Mouse (Mus musculus) embryonic stem cell, embryonic (primary cell): ENCODE results near the gene H2afv.

Experiments
- CTCF ChIA-PET, 4 experiments: fragments of 300-600 bp in 2 of 4; fragments of 350-600 bp in 2 of 4; sonication (Branson Sonifier 250); formaldehyde crosslinking; loops; one replicate each; lab custom pipeline; 2022; ENCODE audit warnings: inconsistent platforms in 2 of 4; lab: Charles Lee
- POLR2A ChIA-PET, 4 experiments: fragments of 300-600 bp in 2 of 4; fragments of 350-600 bp in 2 of 4; sonication (Branson Sonifier 250); formaldehyde crosslinking; loops; one replicate each; lab custom pipeline; 2022; ENCODE audit warnings: antibody characterized with exemption in 4 of 4, inconsistent platforms in 1 of 4; lab: Charles Lee

H2afv gene

GRCm38 (mm10) chr11:6414751-6415550 lies 29.3 kb downstream of the H2afv start, which contains the start of gene Ppia:
TSS of gene Ppia (plus strand) at chr11:6415443.
- POLR2A ChIA-PET = interaction anchor here in 3 of 4 experiments (0.5 to 11.3 kb wide), 60 partner anchors 8 to 231 kb away, joined by 3 to 237 read pairs (median 5); partner anchors contain the start of genes H2afv (in 2 of the 3), Tbrg4 (in 2 of the 3), Ccm2 (in 1 of the 3) and Ddx56 (in 1 of the 3)
- CTCF ChIA-PET = interaction anchor here (0.6 to 1.7 kb wide), 4 partner anchors 9 to 650 kb away, joined by 3 read pairs; no protein-coding TSS in a partner anchor

DNA sequence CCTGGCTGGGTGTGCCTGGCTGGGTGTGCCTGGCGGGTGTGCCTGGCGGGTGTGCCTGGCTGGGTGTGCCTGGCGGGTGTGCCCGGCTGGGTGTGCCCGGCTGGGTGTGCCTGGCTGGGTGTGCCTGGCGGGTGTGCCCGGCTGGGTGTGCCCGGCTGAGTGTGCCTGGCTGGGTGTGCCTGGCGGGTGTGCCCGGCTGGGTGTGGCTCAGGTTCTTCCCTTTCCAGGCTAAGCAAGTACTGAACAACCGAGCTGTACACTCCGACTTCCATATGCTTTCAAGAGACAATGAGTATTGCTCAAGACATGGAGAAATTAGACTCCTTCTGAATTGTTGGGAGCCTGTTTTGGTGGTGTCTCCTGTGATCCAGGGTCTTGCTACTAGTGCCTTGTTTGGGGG lies 31.0 kb downstream of the H2afv start:
- POLR2A ChIA-PET = interaction anchor here in 3 of 4 experiments (0.8 to 5.8 kb wide), 14 partner anchors 8 to 1724 kb away, joined by 3 to 89 read pairs (median 4); partner anchors contain the start of gene Tbrg4 (in 1 of the 3)
- CTCF ChIA-PET = interaction anchor here in 3 of 4 experiments (0.7 to 3.7 kb wide), 5 partner anchors 10 to 1252 kb away, joined by 3 to 24 read pairs (median 3); no protein-coding TSS in a partner anchor

DNA sequence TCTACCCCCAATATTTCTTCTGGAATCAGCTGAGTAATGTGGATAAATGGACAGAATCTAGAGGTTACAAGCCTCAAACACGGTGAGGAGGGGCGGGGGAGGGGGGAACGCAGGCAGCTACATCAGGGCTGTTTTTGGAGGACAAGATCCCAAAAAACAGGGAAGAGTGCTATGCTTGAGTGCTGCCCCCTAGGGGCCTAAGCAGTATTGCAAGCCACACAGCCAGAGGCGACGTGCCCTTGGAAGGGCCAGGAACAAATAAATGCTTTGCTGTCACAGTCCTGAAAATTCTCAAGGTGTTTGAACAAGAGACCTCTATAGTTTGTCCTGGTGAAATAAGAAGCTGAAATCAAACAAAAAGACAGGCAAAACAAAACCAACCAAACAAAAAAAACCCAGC lies 32.6 kb downstream of the H2afv start:
- CTCF ChIA-PET = interaction anchor here (0.6 to 3.7 kb wide), 33 partner anchors 8 to 936 kb away, joined by 3 to 25 read pairs (median 3); no protein-coding TSS in a partner anchor
- POLR2A ChIA-PET = interaction anchor here (0.6 to 5.8 kb wide), 44 partner anchors 9 to 1609 kb away, joined by 3 to 89 read pairs (median 4); partner anchors contain the start of genes Ddx56 (in 1 of the 4), H2afv (in 1 of the 4), Tbrg4 (in 1 of the 4) and Tmed4 (in 1 of the 4)

DNA sequence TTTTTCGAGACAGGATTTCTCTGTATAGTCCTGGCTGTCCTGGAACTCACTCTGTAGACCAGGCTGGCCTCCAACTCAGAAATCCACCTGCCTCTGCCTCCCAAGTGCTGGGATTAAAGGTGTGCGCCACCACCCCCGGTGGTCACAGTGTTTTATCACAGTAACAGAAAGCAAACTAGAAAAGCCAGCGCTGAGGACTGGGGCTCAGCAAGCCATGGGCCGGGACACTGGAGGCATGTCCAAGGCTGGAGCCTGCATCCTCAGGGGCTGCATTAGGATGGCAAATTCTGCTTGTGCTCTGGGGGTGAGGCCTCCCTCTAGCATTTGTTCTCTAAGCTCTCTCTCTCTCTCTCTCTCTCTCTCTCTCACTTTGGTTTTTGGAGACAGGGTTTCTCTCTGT lies 33.5 kb downstream of the H2afv start:
- ChIA-PET POLR2A (interaction anchor here (0.6 to 5.8 kb wide), 35 partner anchors 7 to 215 kb away, joined by 3 to 89 read pairs (median 5); partner anchors contain the start of genes H2afv (in 1 of the 4), Ogdh (in 1 of the 4) and Tbrg4 (in 1 of the 4)), CTCF (interaction anchor here (0.6 to 3.7 kb wide), 16 partner anchors 8 to 935 kb away, joined by 3 to 25 read pairs (median 5); no protein-coding TSS in a partner anchor)

DNA sequence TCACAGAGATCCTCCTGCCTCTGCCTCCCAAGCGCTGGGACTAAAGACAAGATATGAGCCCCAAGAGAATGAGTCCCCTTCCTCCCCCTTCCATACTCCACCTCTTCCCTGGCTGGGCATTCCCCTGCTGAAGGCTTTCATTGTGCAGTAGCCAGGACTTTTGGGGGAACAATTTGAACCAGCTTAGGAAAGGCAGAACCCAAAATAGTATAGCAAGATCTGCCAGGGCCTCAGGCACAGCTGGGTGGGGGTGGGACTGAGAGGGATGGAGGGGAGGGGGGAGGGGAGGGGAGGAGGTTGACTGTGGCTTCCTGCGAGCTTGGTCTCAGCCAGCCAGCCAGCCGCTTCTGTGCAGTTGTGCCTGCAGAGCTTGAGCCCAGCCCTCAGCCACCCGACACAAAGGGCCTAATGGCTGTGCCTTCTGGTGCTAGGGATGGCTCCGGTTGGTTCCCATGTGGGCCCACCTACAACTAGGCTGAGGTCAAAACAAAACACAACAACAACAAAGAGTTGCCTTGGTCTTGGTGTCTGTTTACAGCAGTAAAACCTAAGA lies 34.1 kb downstream of the H2afv start:
- CTCF ChIA-PET = interaction anchor here in 3 of 4 experiments (0.7 to 3.7 kb wide), 7 partner anchors 8 to 114 kb away, joined by 3 to 15 read pairs (median 4); no protein-coding TSS in a partner anchor
- POLR2A ChIA-PET = interaction anchor here (0.5 to 5.8 kb wide), 34 partner anchors 8 to 455 kb away, joined by 3 to 89 read pairs (median 4); partner anchors contain the start of genes H2afv (in 1 of the 4), Ogdh (in 1 of the 4), Tbrg4 (in 1 of the 4) and Ykt6 (in 1 of the 4)

DNA sequence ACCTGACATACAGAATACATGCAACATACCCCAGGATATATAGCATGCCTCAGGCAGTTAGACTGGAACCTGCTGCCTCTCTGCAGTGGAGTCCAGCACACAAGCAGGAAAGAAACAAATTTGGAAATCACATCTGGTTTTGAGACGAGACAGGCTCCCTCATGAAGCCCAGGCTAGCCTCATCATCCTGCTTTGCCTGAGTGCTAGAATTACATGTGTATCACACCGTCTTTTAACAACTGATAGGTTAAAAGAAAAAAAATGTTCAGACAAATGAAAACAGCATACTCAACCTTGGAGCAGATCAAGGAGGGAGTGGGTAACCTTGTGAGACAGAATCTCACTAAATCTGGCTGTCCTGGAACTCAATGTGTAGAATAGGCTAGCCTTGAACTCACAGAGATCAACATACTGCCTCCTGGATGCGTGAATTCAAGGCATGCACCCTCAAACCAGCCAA lies 37.1 kb downstream of the H2afv start:
- POLR2A ChIA-PET = interaction anchor here (0.6 to 12.9 kb wide), 17 partner anchors 7 to 217 kb away, joined by 3 to 148 read pairs (median 7); partner anchors contain the start of gene Ppia (in 2 of the 4)
- CTCF ChIA-PET = interaction anchor here in 1 of 4 experiments (0.6 kb wide), 1 partner anchor 539 kb away, joined by 3 read pairs; no protein-coding TSS in a partner anchor

GRCm38 (mm10) chr11:6406251-6407161 lies 37.7 kb downstream of the H2afv start:
- CTCF ChIA-PET = interaction anchor here in 3 of 4 experiments (0.6 to 2.2 kb wide), 3 partner anchors 23 to 30 kb away, joined by 3 to 9 read pairs (median 3); no protein-coding TSS in a partner anchor

GRCm38 (mm10) chr11:6405591-6406081 lies 38.6 kb downstream of the H2afv start:
- CTCF ChIA-PET = interaction anchor here (0.6 to 2.2 kb wide), 4 partner anchors 24 to 53 kb away, joined by 3 to 9 read pairs (median 3); no protein-coding TSS in a partner anchor

More at GRCm38 (mm10) chr11:6406251-6407161, 37.7 kb downstream of the H2afv start:
- POLR2A ChIA-PET = interaction anchor here in 3 of 4 experiments (0.7 to 12.9 kb wide), 26 partner anchors 8 to 423 kb away, joined by 3 to 148 read pairs (median 6); partner anchors contain the start of genes Ppia (in 3 of the 3) and Tbrg4 (in 1 of the 3)

GRCm38 (mm10) chr11:6404699-6405566 lies 39.3 kb downstream of the H2afv start:
- CTCF ChIA-PET = interaction anchor here in 3 of 4 experiments (0.9 to 2.2 kb wide), 3 partner anchors 31 to 53 kb away, joined by 3 to 9 read pairs (median 3); no protein-coding TSS in a partner anchor
- POLR2A ChIA-PET = interaction anchor here (0.5 to 12.9 kb wide), 30 partner anchors 9 to 254 kb away, joined by 3 to 148 read pairs (median 6); partner anchors contain the start of genes Ppia (in 2 of the 4) and Tbrg4 (in 1 of the 4)

More at GRCm38 (mm10) chr11:6405591-6406081, 38.6 kb downstream of the H2afv start:
- POLR2A ChIA-PET = interaction anchor here (0.6 to 12.9 kb wide), 31 partner anchors 8 to 253 kb away, joined by 3 to 148 read pairs (median 5); partner anchors contain the start of genes Ppia (in 3 of the 4) and Tbrg4 (in 1 of the 4)

DNA sequence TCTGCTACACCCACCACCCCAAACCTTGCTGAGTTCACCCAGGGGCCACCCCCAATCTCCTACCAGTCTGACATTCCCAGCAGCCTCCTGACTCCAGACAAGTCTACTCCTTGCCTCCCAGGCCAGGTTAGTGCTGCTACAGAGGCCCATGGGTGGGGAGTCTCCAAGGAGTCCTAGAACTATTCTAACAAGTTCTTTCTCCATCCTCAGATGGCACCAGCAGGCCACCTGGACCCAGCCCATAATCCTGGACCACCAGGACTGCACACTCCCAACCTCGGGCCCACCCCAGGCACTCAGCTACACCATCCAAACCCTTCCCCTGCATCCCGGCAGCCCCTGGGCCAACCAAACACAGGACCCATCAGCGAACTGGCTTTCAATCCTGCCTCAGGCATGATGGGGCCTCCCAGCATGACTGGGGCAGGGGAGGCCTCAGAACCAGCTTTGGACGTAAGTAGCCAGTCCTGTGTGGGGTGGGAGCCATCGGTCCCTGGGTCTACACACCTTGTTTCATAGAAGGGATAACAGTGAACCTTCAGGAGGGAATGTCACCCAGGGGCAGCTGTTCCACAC lies 40.3 kb downstream of the H2afv start:
- POLR2A ChIA-PET = interaction anchor here in 3 of 4 experiments (0.6 to 12.9 kb wide), 14 partner anchors 10 to 300 kb away, joined by 3 to 148 read pairs (median 4); partner anchors contain the start of genes Ppia (in 2 of the 3) and Tbrg4 (in 1 of the 3)
- CTCF ChIA-PET = interaction anchor here in 1 of 4 experiments (1.0 to 2.2 kb wide), 4 partner anchors 13 to 244 kb away, joined by 8 to 11 read pairs (median 9); no protein-coding TSS in a partner anchor

GRCm38 (mm10) chr11:6402515-6403510 lies 41.4 kb downstream of the H2afv start:
- POLR2A ChIA-PET = interaction anchor here (0.6 to 12.9 kb wide), 31 partner anchors 7 to 222 kb away, joined by 3 to 148 read pairs (median 4); partner anchors contain the start of genes H2afv (in 2 of the 4), Ppia (in 2 of the 4), Ddx56 (in 1 of the 4) and Tbrg4 (in 1 of the 4)
- CTCF ChIA-PET = interaction anchor here (0.5 to 2.2 kb wide), 47 partner anchors 9 to 412 kb away, joined by 3 to 25 read pairs (median 4); partner anchors contain the start of genes Tmed4 (in 2 of the 4) and Ramp3 (in 1 of the 4)

GRCm38 (mm10) chr11:6398141-6398540 lies 46.1 kb downstream of the H2afv start:
- ChIA-PET POLR2A (interaction anchor here in 2 of 4 experiments (0.5 to 12.9 kb wide), 6 partner anchors 12 to 130 kb away, joined by 3 to 148 read pairs (median 4); partner anchors contain the start of gene Ppia (in 1 of the 2)), CTCF (interaction anchor here in 1 of 4 experiments (1.8 kb wide), 1 partner anchor 14 kb away, joined by 6 read pairs; no protein-coding TSS in a partner anchor)

DNA sequence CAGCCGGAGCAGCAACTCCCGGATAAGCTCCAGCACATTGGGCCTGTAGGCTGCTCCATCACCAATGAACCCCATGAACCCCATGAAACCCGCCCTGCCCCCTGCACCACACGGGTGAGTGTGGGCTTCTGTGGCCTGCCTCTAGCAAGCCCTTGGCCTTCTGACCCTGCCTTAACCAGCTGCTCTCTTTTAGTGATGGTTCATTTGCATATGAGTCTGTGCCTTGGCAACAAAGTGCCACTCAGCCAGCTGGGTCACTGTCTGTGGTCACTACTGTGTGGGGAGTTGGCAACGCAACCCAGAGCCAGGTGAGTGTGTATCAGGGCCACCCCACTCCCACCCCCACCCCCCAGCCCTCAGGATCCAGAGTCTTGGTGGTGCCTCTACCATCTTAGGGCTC lies 48.7 kb downstream of the H2afv start:
- ChIA-PET POLR2A (interaction anchor here in 3 of 4 experiments (0.8 to 12.9 kb wide), 12 partner anchors 10 to 120 kb away, joined by 3 to 148 read pairs (median 5); partner anchors contain the start of gene Ppia (in 2 of the 3)), CTCF (interaction anchor here in 2 of 4 experiments (0.6 to 0.7 kb wide), 2 partner anchors 15 to 129 kb away, joined by 3 to 8 read pairs; no protein-coding TSS in a partner anchor)
